Mouse (Mus musculus) common myeloid progenitor, adult 5-6 weeks (primary cell): ENCODE measurements around the gene Krt2. TPM values are rescaled to one million over a fixed set of nuclear protein-coding genes. Genes with fewer than 3 reads are reported as not detected.

ENCODE experiments used
- ATAC-seq: replicated peaks from 2 replicates; pipeline ENCODE4 v1.8.0; 2016; ENCODE audit warnings: low read depth, mild to moderate bottlenecking, moderate TSS enrichment, inconsistent platforms; ENCODE audit not compliant: poor library complexity, severe bottlenecking
- total RNA-seq: library from RNA; stranded (forward); fragments of 200-1000, 187-1606 nt; gene quantifications from 2 replicates; pipeline ENCODE4 v1.2.3, GENCODE M21; 2017

Krt2 gene
- total RNA-seq, 1 experiment from 2014 or later, result not detected

- no peak for ATAC-seq
Measured at GRCm38 (mm10) chr15:101773420-101773819, 44.5 kb downstream of the Krt2 start.

GRCm38 (mm10) chr15:101772711-101773081 lies 45.3 kb downstream of the Krt2 start:
- ATAC-seq, result peak; percentile 91

- ATAC-seq, result peak; percentile 54
Measured at GRCm38 (mm10) chr15:101772080-101772710, 45.8 kb downstream of the Krt2 start.

- ATAC-seq, result no peak
Measured at GRCm38 (mm10) chr15:101770226-101770625, 47.7 kb downstream of the Krt2 start.

Other genes with a start within 250 kb of the Krt2 start
- not detected in 2 replicates for gene Krt75, start 244.3 kb downstream of the Krt2 start, total RNA-seq
- gene Gm5414, start 190.0 kb downstream of the Krt2 start, total RNA-seq, result not detected in 2 replicates
- gene Gm5478, start 170.8 kb downstream of the Krt2 start, total RNA-seq, result not detected in 2 replicates
- gene Krt6b, start 137.9 kb downstream of the Krt2 start, total RNA-seq, result not detected in 2 replicates
- not detected in 2 replicates for gene Krt6a, start 123.9 kb downstream of the Krt2 start, total RNA-seq
- not detected in 2 replicates for gene Krt5, start 105.3 kb downstream of the Krt2 start, total RNA-seq
- gene Krt71, start 75.1 kb downstream of the Krt2 start, total RNA-seq, result not detected in 2 replicates
- gene Krt72, start 31.7 kb downstream of the Krt2 start, total RNA-seq, result not detected in 2 replicates
- gene Krt73, start 15.8 kb downstream of the Krt2 start, total RNA-seq, result not detected in 2 replicates
- gene Krt1, start 32.6 kb upstream of the Krt2 start, total RNA-seq, result not detected in 2 replicates
- gene Krt77, start 51.5 kb upstream of the Krt2 start, total RNA-seq, result not detected in 2 replicates
- not detected in 2 replicates for gene Krt76, start 74.8 kb upstream of the Krt2 start, total RNA-seq
- gene Krt4, start 106.6 kb upstream of the Krt2 start, total RNA-seq, result not detected in 2 replicates
- gene Krt79, start 122.2 kb upstream of the Krt2 start, total RNA-seq, result not detected in 2 replicates
- not detected in 2 replicates for gene Krt78, start 136.1 kb upstream of the Krt2 start, total RNA-seq
- gene Krt8, start 186.3 kb upstream of the Krt2 start, total RNA-seq, result not detected in 2 replicates
- 15.7 and 19.7 TPM in 2 replicates for gene Krt18, start 210.0 kb upstream of the Krt2 start, total RNA-seq